13 mouse cellular contexts compared by ENCODE assay signal in genomic region chr7:52317121-52317520, GRCm38 (mm10).
A peak's percentile ranks its signal among the peaks of the same experiment; 100 is the strongest.
DNase-seq lines count a peak whose midpoint lies in the region; TF ChIP-seq lines count a peak whose summit lies in the region.
"Had no signal": no experiment of that assay in that cellular context is flagged by ENCODE, and none has a peak within 500 bp of the region (broad histone marks: within the 10 kb centered on the region; RNA-seq: fewer than 3 reads in every experiment).

No protein-coding gene starts in this region.

- no peak for TF ChIP-seq CTCF in brain, embryonic 14.5 days (IDR thresholded peaks at IDR 0.05; ENCODE audit: borderline replicate concordance, extremely low read depth, insufficient read depth, insufficient read length)

- no peak for TF ChIP-seq POLR2A in brain, embryonic 14.5 days (IDR thresholded peaks at IDR 0.05; ENCODE audit: borderline replicate concordance, extremely low read depth, insufficient read depth, insufficient read length, poor library complexity, severe bottlenecking)

- DNase-seq in layer of hippocampus, adult 11-12 months (ENCODE audit: low spot score), result peak; percentile 5
- DNase-seq in layer of hippocampus, postnatal 25 days (ENCODE audit: extremely low spot score in 1 of 2, low spot score in 1 of 2), result no peak
- DNase-seq in brain, adult 2 months (ENCODE audit: low read depth, low spot score), result peak; percentile 8
- peak; percentile 47 for DNase-seq in brain, embryonic 14.5 days (ENCODE audit: low read depth)
- DNase-seq in heart, adult 8-10 months (ENCODE audit: low spot score), result no peak
- no peak for DNase-seq in heart, adult 9 months (ENCODE audit: low spot score in 2 of 2)
- DNase-seq: adrenal gland, adult 2 months; adrenal gland, postnatal 14 days; cerebellum, adult 18-20 months; cerebellum, adult 9-10 months; cerebellum, postnatal 14 days; gastrocnemius, postnatal 25 days; heart, adult 18-20 months had no signal

Comparison
In these comparisons a context has a peak if more than half of its experiments do, and no peak if none do; other contexts are left out.
1. DNase-seq: peak in layer of hippocampus, adult 11-12 months (single experiment), brain, adult 2 months (single experiment) and brain, embryonic 14.5 days (single experiment); none in layer of hippocampus, postnatal 25 days (0 of 2), heart, adult 8-10 months (single experiment) and heart, adult 9 months (0 of 2).